Mouse (Mus musculus): ENCODE data around the gene Gm28230.

Gene Gm28230

GRCm38 (mm10) chr2:74703720-74704392 is 22.7 kb upstream of the Gm28230 start:
- in situ Hi-C loops (cut with MboI), result loop anchor here (25.0 kb wide), 1 partner anchor 883 kb away; no protein-coding TSS in a partner anchor

GRCm38 (mm10) chr2:74704393-74704998 is 22.0 kb upstream of the Gm28230 start, which contains the start of gene Hoxd8:
Hoxd8 (plus strand) TSS chr2:74704615.
- in situ Hi-C loops (cut with MboI), result loop anchor here (25.0 kb wide), 1 partner anchor 883 kb away; no protein-coding TSS in a partner anchor

GRCm38 (mm10) chr2:74704999-74705466 is 21.5 kb upstream of the Gm28230 start:
- in situ Hi-C loops (cut with MboI), result loop anchor here (25.0 kb wide), 1 partner anchor 882 kb away; no protein-coding TSS in a partner anchor

- in situ Hi-C loops (cut with MboI), result loop anchor here (25.0 kb wide), 1 partner anchor 882 kb away; no protein-coding TSS in a partner anchor
Measured at GRCm38 (mm10) chr2:74705467-74706089, 20.9 kb upstream of the Gm28230 start.

GRCm38 (mm10) chr2:74706393-74706960 is 20.1 kb upstream of the Gm28230 start:
- in situ Hi-C loops (cut with MboI), result loop anchor here (25.0 kb wide), 1 partner anchor 881 kb away; no protein-coding TSS in a partner anchor

- in situ Hi-C loops (cut with MboI), result loop anchor here (25.0 kb wide), 1 partner anchor 880 kb away; no protein-coding TSS in a partner anchor
Measured at GRCm38 (mm10) chr2:74707599-74707998, 18.9 kb upstream of the Gm28230 start.

GRCm38 (mm10) chr2:74708676-74709075 is 17.9 kb upstream of the Gm28230 start:
- in situ Hi-C loops (cut with MboI), result loop anchor here (25.0 kb wide), 1 partner anchor 879 kb away; no protein-coding TSS in a partner anchor

GRCm38 (mm10) chr2:74709465-74710419 is 16.8 kb upstream of the Gm28230 start:
- in situ Hi-C loops (cut with MboI), result loop anchor here (25.0 kb wide), 1 partner anchor 878 kb away; no protein-coding TSS in a partner anchor

GRCm38 (mm10) chr2:74710929-74711543 is 15.5 kb upstream of the Gm28230 start:
- in situ Hi-C loops (cut with MboI), result loop anchor here (25.0 kb wide), 1 partner anchor 876 kb away; no protein-coding TSS in a partner anchor

- in situ Hi-C loops (cut with MboI), result loop anchor here (25.0 kb wide), 1 partner anchor 875 kb away; no protein-coding TSS in a partner anchor
Measured at GRCm38 (mm10) chr2:74711721-74712621, 14.6 kb upstream of the Gm28230 start, which contains the start of the genes Hoxd3 and Hoxd4. Hoxd3 (plus strand) TSS chr2:74711927. Hoxd4 (plus strand) TSS chr2:74711929.

GRCm38 (mm10) chr2:74713239-74714150 is 13.0 kb upstream of the Gm28230 start:
- in situ Hi-C loops (cut with MboI), result loop anchor here (25.0 kb wide), 1 partner anchor 874 kb away; no protein-coding TSS in a partner anchor

GRCm38 (mm10) chr2:74714156-74714789 is 12.3 kb upstream of the Gm28230 start:
- in situ Hi-C loops (cut with MboI), result loop anchor here (25.0 kb wide), 1 partner anchor 873 kb away; no protein-coding TSS in a partner anchor

- in situ Hi-C loops (cut with MboI), result loop anchor here (25.0 kb wide), 1 partner anchor 872 kb away; no protein-coding TSS in a partner anchor
Measured at GRCm38 (mm10) chr2:74714881-74715280, 11.6 kb upstream of the Gm28230 start.

- in situ Hi-C loops (cut with MboI), result loop anchor here (25.0 kb wide), 1 partner anchor 872 kb away; no protein-coding TSS in a partner anchor
Measured at GRCm38 (mm10) chr2:74715504-74716241, 10.9 kb upstream of the Gm28230 start.

GRCm38 (mm10) chr2:74720384-74720783 is 6.1 kb upstream of the Gm28230 start:
- in situ Hi-C loops (cut with MboI), result loop anchor here (25.0 kb wide), 1 partner anchor 867 kb away; no protein-coding TSS in a partner anchor

- in situ Hi-C loops (cut with MboI), result loop anchor here (25.0 kb wide), 1 partner anchor 866 kb away; no protein-coding TSS in a partner anchor
Measured at GRCm38 (mm10) chr2:74720955-74721491, 5.5 kb upstream of the Gm28230 start.
